Mouse (Mus musculus) kidney, adult 2 months (tissue): ENCODE results near the gene 6430571L13Rik.

ENCODE experiments used
- CTCF ChIP-seq: fragments of 200-500 bp; conservative IDR thresholded peaks from 2 replicates; pipeline ENCODE4 v1.5.1; 2011; ENCODE audit warnings: low read depth, mild to moderate bottlenecking, control low read depth, low read length, moderate library complexity, mixed read lengths; ENCODE audit not compliant: insufficient read depth, insufficient read length
- POLR2A ChIP-seq: fragments of 200-500 bp; IDR thresholded peaks from one replicate; pipeline ENCODE4 v1.6.1; 2011; ENCODE audit warnings: low read depth, low read length, control low read depth

GRCm38 (mm10) chr9:107355870-107356765, 15.7 kb downstream of the 6430571L13Rik start:
- TF ChIP-seq CTCF (peak; percentile 76), POLR2A (no peak)
